Mouse (Mus musculus): ENCODE measurements around the gene Tatdn3. TPM values are rescaled to one million over a fixed set of nuclear protein-coding genes. Genes with fewer than 3 reads are reported as not detected.

Gene Tatdn3
- polyA plus RNA-seq, 1 experiment from 2014 or later = 16.9 TPM

DNA sequence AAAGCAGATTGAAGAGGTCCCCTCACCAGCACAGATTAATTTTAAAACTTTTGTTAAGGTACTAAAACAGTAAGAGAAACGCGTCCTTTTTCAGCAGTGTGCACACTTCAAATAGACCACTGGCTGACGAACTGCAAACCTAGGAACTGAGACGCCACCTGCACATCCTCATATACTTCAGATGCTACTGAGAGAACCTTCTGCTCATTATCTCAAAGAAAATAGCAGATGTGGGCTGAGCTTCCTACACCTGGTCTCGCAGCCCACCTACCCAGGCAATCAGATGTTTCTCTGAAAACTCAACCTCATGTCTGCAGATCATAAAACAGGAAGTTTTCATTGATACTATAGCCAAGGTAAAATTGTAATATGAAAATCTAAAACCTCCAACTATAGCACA lies 42.9 kb downstream of the Tatdn3 start:
- no peaks in the 10 kb centered on the region; the same call in 1 of the 2 replicates for H3K4me1 ChIP-seq (ENCODE audit: control insufficient read depth, insufficient read depth, low read depth, low read length)
- no peak overlapping the region for H3K4me3 ChIP-seq (ENCODE audit: low read length)
- 95% methylated on average over 5 of the region's 5 CpGs for WGBS
- no peak overlapping the region for H3K9ac ChIP-seq (ENCODE audit: low read depth, low read length)
- no peak for ATAC-seq
- H3K9me3 ChIP-seq (ENCODE audit: control insufficient read depth, low read length) = no peaks in the 10 kb centered on the region
- H3K4me2 ChIP-seq (ENCODE audit: low read length) = no peak overlapping the region
- no peak overlapping the region for H3K27ac ChIP-seq (ENCODE audit: low read depth, low read length)
- no peaks in the 10 kb centered on the region for H3K27me3 ChIP-seq (replicated peaks; ENCODE audit: control insufficient read depth, insufficient read depth, low read length)
- H3K36me3 ChIP-seq (ENCODE audit: control insufficient read depth, insufficient read depth, low read length) = 0 out of 2 replicates have a peak, but pooled peaks cover under 1% of the 10 kb centered on the region

DNA sequence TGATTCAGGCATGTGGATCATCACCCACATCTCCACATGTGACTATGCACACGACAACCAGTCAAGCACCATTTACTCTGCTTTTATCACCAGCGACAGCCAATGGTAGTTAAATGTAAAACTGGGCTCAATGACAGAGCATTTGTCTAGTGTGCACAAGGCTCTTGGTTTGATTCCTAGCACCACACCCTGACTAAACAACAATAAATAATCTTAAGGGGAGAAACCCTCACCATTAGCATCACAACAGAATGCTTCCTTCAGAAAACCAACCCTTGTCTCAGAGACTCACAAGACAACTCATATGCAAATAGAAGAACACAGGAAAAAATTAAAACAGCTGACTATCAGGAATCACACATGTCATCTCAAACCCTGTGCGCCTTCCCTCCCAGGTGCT lies 48.5 kb downstream of the Tatdn3 start:
- Histone ChIP-seq H3K27ac (ENCODE audit: low read depth, low read length) (no peak overlapping the region), H3K9me3 (ENCODE audit: control insufficient read depth, low read length) (no peaks in the 10 kb centered on the region), H3K27me3 (replicated peaks; ENCODE audit: control insufficient read depth, insufficient read depth, low read length) (no peaks in the 10 kb centered on the region), H3K4me1 (ENCODE audit: control insufficient read depth, insufficient read depth, low read depth, low read length) (no peaks in the 10 kb centered on the region), H3K4me2 (ENCODE audit: low read length) (no peak overlapping the region), H3K4me3 (ENCODE audit: low read length) (no peak overlapping the region), H3K9ac (ENCODE audit: low read depth, low read length) (no peak overlapping the region), H3K36me3 (ENCODE audit: control insufficient read depth, insufficient read depth, low read length) (peaks cover 30% of the 10 kb centered on the region)
- WGBS = 93% methylated on average over 3 of the region's 3 CpGs
- ATAC-seq = no peak

DNA sequence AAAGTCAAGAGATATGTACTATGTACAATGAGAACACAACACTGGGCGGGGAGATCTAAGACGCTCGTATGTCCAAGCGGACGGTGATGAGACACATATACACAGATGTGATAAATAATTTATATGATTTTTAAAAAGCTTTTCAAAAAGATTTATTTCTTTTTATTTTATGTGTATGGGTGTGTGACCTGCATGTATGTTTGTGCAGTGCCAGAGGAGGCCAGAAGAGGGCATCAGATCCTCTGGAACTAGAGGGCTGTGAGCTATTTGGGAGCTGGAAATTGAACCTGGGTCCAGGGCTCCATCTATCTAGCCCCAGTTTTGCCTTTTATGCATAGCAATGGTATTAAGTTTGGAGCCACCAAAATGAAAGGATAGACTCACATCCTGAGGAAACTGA lies 54.0 kb downstream of the Tatdn3 start:
- no peak overlapping the region for H3K4me3 ChIP-seq (ENCODE audit: low read length)
- H3K27ac ChIP-seq (ENCODE audit: low read depth, low read length) = no peak overlapping the region
- no peak overlapping the region for H3K9ac ChIP-seq (ENCODE audit: low read depth, low read length)
- H3K4me1 ChIP-seq (ENCODE audit: control insufficient read depth, insufficient read depth, low read depth, low read length) = no peaks in the 10 kb centered on the region
- H3K4me2 ChIP-seq (ENCODE audit: low read length) = no peak overlapping the region
- no peaks in the 10 kb centered on the region for H3K9me3 ChIP-seq (ENCODE audit: control insufficient read depth, low read length)
- no peaks in the 10 kb centered on the region for H3K27me3 ChIP-seq (replicated peaks; ENCODE audit: control insufficient read depth, insufficient read depth, low read length)
- ATAC-seq = no peak
- 97% methylated on average over 5 of the region's 5 CpGs for WGBS
- peaks cover 41% of the 10 kb centered on the region for H3K36me3 ChIP-seq (ENCODE audit: control insufficient read depth, insufficient read depth, low read length)

DNA sequence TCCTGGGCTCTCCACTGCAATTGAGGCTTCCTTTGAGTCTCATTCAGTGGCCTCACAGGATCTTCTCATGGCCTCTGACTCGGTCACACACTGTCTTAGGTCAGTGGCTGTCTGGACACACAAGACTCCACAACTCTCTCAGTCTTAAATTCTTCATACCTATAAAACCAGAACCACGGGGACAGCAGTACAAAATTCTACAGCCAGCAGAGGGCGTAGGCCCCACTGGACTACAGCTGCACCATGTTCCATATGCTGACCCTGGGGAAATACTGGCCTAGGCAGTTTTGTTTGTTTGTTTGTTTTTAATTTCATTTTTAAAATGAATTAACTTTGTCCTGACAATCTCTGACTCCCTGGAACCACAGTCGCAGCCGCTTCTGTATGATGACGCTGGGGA lies 60.5 kb downstream of the Tatdn3 start:
- H3K27ac ChIP-seq (ENCODE audit: low read depth, low read length) = no peak overlapping the region
- peaks cover 4% of the 10 kb centered on the region; the same call in 1 of the 2 replicates for H3K9me3 ChIP-seq (ENCODE audit: control insufficient read depth, low read length)
- H3K4me2 ChIP-seq (ENCODE audit: low read length) = no peak overlapping the region
- no peak overlapping the region for H3K9ac ChIP-seq (ENCODE audit: low read depth, low read length)
- no peak for ATAC-seq
- no peaks in the 10 kb centered on the region for H3K4me1 ChIP-seq (ENCODE audit: control insufficient read depth, insufficient read depth, low read depth, low read length)
- H3K4me3 ChIP-seq (ENCODE audit: low read length) = no peak overlapping the region
- 62% methylated on average over 6 of the region's 6 CpGs for WGBS
- peaks cover 5% of the 10 kb centered on the region for H3K36me3 ChIP-seq (ENCODE audit: control insufficient read depth, insufficient read depth, low read length)
- no peaks in the 10 kb centered on the region for H3K27me3 ChIP-seq (replicated peaks; ENCODE audit: control insufficient read depth, insufficient read depth, low read length)

DNA sequence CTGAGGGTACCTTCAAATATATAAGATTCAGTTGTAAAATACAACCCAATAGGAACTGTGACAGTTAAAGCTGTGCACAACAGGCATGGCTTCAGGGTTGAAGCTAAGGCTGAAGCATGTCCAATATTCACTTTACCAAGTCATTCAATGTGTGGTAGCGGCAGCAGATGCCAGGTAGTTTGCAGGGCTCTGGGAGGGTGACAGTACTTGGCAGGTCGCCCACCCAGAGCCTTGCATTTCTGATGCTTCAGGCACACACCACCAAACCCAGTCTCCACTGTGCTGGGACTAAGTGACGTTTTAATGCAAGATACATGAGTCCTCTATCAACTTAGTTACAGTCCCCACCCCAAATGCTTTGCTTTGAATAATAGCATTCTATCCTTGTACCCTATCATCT lies 62.0 kb downstream of the Tatdn3 start:
- no peak for ATAC-seq
- no peak overlapping the region for H3K27ac ChIP-seq (ENCODE audit: low read depth, low read length)
- H3K4me1 ChIP-seq (ENCODE audit: control insufficient read depth, insufficient read depth, low read depth, low read length) = no peaks in the 10 kb centered on the region
- H3K9ac ChIP-seq (ENCODE audit: low read depth, low read length) = no peak overlapping the region
- no peak overlapping the region for H3K4me3 ChIP-seq (ENCODE audit: low read length)
- 70% methylated on average over 3 of the region's 3 CpGs for WGBS
- no peak overlapping the region for H3K4me2 ChIP-seq (ENCODE audit: low read length)
- no peaks in the 10 kb centered on the region for H3K27me3 ChIP-seq (replicated peaks; ENCODE audit: control insufficient read depth, insufficient read depth, low read length)
- H3K36me3 ChIP-seq (ENCODE audit: control insufficient read depth, insufficient read depth, low read length) = peaks cover 2% of the 10 kb centered on the region; the same call in 1 of the 2 replicates
- H3K9me3 ChIP-seq (ENCODE audit: control insufficient read depth, low read length) = peaks cover 4% of the 10 kb centered on the region; the same call in 1 of the 2 replicates

DNA sequence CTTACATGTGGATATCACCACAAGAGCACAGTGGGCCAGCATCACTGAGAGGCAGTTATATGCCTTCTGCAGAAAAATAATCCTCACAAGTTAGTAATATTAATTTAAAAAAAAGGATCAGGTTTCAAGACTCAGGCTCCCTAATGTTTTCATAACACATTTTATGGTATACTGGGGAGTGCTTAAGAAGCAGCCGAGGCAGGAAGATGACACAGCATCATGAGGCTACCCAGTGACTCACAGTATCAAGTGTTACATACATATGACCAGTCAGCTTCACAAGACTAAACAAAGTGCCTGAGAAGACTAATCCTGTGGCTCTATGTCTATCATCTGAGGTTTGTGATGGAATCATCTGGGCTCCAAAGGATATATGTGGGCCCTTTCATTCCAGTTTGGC lies 64.7 kb downstream of the Tatdn3 start:
- ATAC-seq = no peak
- H3K27me3 ChIP-seq (replicated peaks; ENCODE audit: control insufficient read depth, insufficient read depth, low read length) = no peaks in the 10 kb centered on the region
- WGBS = 85% methylated on average over 1 of the region's 1 CpGs
- H3K4me3 ChIP-seq (ENCODE audit: low read length) = no peak overlapping the region
- no peak overlapping the region for H3K9ac ChIP-seq (ENCODE audit: low read depth, low read length)
- no peak overlapping the region for H3K4me2 ChIP-seq (ENCODE audit: low read length)
- no peaks in the 10 kb centered on the region for H3K4me1 ChIP-seq (ENCODE audit: control insufficient read depth, insufficient read depth, low read depth, low read length)
- H3K36me3 ChIP-seq (ENCODE audit: control insufficient read depth, insufficient read depth, low read length) = no peaks in the 10 kb centered on the region
- no peak overlapping the region for H3K27ac ChIP-seq (ENCODE audit: low read depth, low read length)
- H3K9me3 ChIP-seq (ENCODE audit: control insufficient read depth, low read length) = peaks cover 4% of the 10 kb centered on the region; the same call in 1 of the 2 replicates

DNA sequence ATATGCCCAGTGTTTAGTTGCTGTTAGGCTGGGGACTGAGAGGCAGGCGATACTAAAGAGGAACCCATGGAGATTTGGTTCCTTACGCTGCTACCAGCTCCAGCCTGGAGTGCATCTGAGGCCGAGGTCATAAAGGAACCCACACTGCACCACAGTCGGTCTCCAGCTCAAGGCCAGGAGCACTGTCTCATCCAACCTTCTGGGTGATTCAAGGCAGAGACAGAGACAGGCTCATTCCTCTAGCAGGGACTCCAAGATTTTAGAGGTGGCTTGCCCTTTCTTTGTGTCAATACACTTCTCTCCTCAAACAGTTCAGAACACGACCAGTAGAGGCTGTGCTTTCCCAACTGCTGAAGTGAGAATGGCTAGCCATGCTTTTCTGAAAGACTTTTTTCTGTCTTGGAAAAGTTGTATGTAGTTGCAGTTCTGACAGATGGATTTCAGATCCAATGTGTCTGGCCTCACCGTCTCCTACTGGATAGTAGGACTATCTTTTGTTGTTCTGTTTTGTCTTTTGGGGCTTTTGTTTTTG lies 66.3 kb downstream of the Tatdn3 start:
- Histone ChIP-seq H3K27ac (ENCODE audit: low read depth, low read length) (no peak overlapping the region), H3K4me1 (ENCODE audit: control insufficient read depth, insufficient read depth, low read depth, low read length) (no peaks in the 10 kb centered on the region), H3K9ac (ENCODE audit: low read depth, low read length) (no peak overlapping the region), H3K4me2 (ENCODE audit: low read length) (no peak overlapping the region), H3K9me3 (ENCODE audit: control insufficient read depth, low read length) (peaks cover 4% of the 10 kb centered on the region; the same call in 1 of the 2 replicates), H3K27me3 (replicated peaks; ENCODE audit: control insufficient read depth, insufficient read depth, low read length) (no peaks in the 10 kb centered on the region), H3K4me3 (ENCODE audit: low read length) (no peak overlapping the region), H3K36me3 (ENCODE audit: control insufficient read depth, insufficient read depth, low read length) (no peaks in the 10 kb centered on the region)
- WGBS = 72% methylated on average over 6 of the region's 6 CpGs
- no peak for ATAC-seq

Other genes starting within 250 kb of the Tatdn3 start
- gene Rps6kc1, start 151.2 kb downstream of the Tatdn3 start, polyA plus RNA-seq (2015; fragmentation: Nextera tagmentation; extraction: Ambion mirVana) = 28.4 and 33.9 TPM in 2 replicates
- gene Angel2, start 137.8 kb downstream of the Tatdn3 start, polyA plus RNA-seq (2015; fragmentation: Nextera tagmentation; extraction: Ambion mirVana) = 41.4 and 41.8 TPM in 2 replicates
- 76.5 and 84.2 TPM in 2 replicates for gene Vash2, start 83.6 kb downstream of the Tatdn3 start, polyA plus RNA-seq (2015; fragmentation: Nextera tagmentation; extraction: Ambion mirVana)
- gene Flvcr1, start 36.8 kb downstream of the Tatdn3 start, polyA plus RNA-seq (2015; fragmentation: Nextera tagmentation; extraction: Ambion mirVana) = 8.5 and 8.6 TPM in 2 replicates
- gene Spata45, start 26.3 kb downstream of the Tatdn3 start, polyA plus RNA-seq (2015; fragmentation: Nextera tagmentation; extraction: Ambion mirVana) = not detected in 2 replicates
- 3.6 and 3.9 TPM in 2 replicates for gene Nsl1, start 80 bp upstream of the Tatdn3 start, polyA plus RNA-seq (2015; fragmentation: Nextera tagmentation; extraction: Ambion mirVana)
- 2.5 and 3.9 TPM in 2 replicates for gene Batf3, start 34.9 kb upstream of the Tatdn3 start, polyA plus RNA-seq (2015; fragmentation: Nextera tagmentation; extraction: Ambion mirVana)
- not detected in 2 replicates for gene Fam71a, start 101.9 kb upstream of the Tatdn3 start, polyA plus RNA-seq (2015; fragmentation: Nextera tagmentation; extraction: Ambion mirVana)
- gene Atf3, start 155.1 kb upstream of the Tatdn3 start, polyA plus RNA-seq (2015; fragmentation: Nextera tagmentation; extraction: Ambion mirVana) = 1.7 and 2.1 TPM in 2 replicates

All from hindbrain, embryonic 16.5 days (tissue).